Mouse (Mus musculus) liver, embryonic 14.5 days (tissue): ENCODE measurements around the gene Mtmr1. TPM values are rescaled to one million over a fixed set of nuclear protein-coding genes. Genes with fewer than 3 reads are reported as not detected.

Experiments used
- ATAC-seq: fragments of 200-750 bp; cut with Nextera tagmentation; 2 replicates; pipeline ENCODE4 v1.8.0; 2017; ENCODE audit warnings: moderate number of reproducible peaks, mild to moderate bottlenecking, moderate library complexity; ENCODE audit not compliant: insufficient read depth
- DNase-seq, 3 experiments: peaks; one replicate each; pipeline ENCODE4 v3.0.0-alpha.2; 2012 to 2013; ENCODE audit warnings: low read depth in 3 of 3, low spot score in 3 of 3
- H3K27ac ChIP-seq: fragments of 300-500 bp; sonication (generic); 2 replicates; pipeline ENCODE4 v1.5.1; 2014; ENCODE audit warnings: moderate library complexity, mild to moderate bottlenecking, control low read depth, inconsistent platforms
- H3K27me3 ChIP-seq: fragments of 300-500 bp; sonication (generic); 2 replicates; pipeline ENCODE4 v1.6.1; 2014; ENCODE audit warnings: mild to moderate bottlenecking, low read length, moderate library complexity; ENCODE audit not compliant: control insufficient read depth, insufficient read depth
- H3K36me3 ChIP-seq: fragments of 300-500 bp; sonication (generic); replicated peaks from 2 replicates; pipeline ENCODE4 v1.6.1; 2014; ENCODE audit warnings: low read depth; ENCODE audit not compliant: control insufficient read depth, insufficient read depth
- H3K4me1 ChIP-seq, 2 experiments: fragments of 200-500 bp in 1 of 2; fragments of 300-500 bp in 1 of 2; sonication (generic) in 1 of 2; replicated peaks; 2 replicates each; pipeline ENCODE4 v1.6.1; 2012 to 2014; ENCODE audit warnings: antibody characterized with exemption in 1 of 2, inconsistent platforms in 1 of 2, low read length in 1 of 2; ENCODE audit not compliant: control insufficient read depth in 2 of 2, insufficient read depth in 2 of 2
- H3K4me2 ChIP-seq: fragments of 300-500 bp; sonication (generic); 2 replicates; pipeline ENCODE4 v1.6.1; 2014; ENCODE audit warnings: low read depth, mild to moderate bottlenecking, control low read depth, moderate library complexity
- H3K4me3 ChIP-seq, 2 experiments: fragments of 200-500 bp in 1 of 2; fragments of 300-500 bp in 1 of 2; sonication (generic) in 1 of 2; 2 replicates each; pipeline ENCODE4 v1.5.1; 2012 to 2014; ENCODE audit warnings: low read depth in 2 of 2, low read length in 2 of 2, mild to moderate bottlenecking in 2 of 2, control low read depth in 1 of 2, inconsistent platforms in 1 of 2, moderate library complexity in 1 of 2; ENCODE audit not compliant: insufficient read depth in 1 of 2
- H3K9ac ChIP-seq: fragments of 300-500 bp; sonication (generic); replicated peaks from 2 replicates; pipeline ENCODE4 v1.6.1; 2014; ENCODE audit warnings: mild to moderate bottlenecking, control low read depth, moderate library complexity
- H3K9me3 ChIP-seq: fragments of 300-500 bp; sonication (generic); 2 replicates; pipeline ENCODE4 v1.6.1; 2016; ENCODE audit warnings: low read length, mixed read lengths; ENCODE audit not compliant: control insufficient read depth
- CTCF ChIP-seq: IDR thresholded peaks from 2 replicates; pipeline ENCODE4 v1.5.1; 2016; ENCODE audit warnings: antibody characterized with exemption, low read depth, control low read depth
- EP300 ChIP-seq: IDR thresholded peaks from 2 replicates; pipeline ENCODE4 v1.6.1; 2016; ENCODE audit warnings: antibody characterized with exemption, low read depth
- WGBS: fragments of 180-500 bp; shearing (Covaris S2); extraction: QIAGEN DNeasy Blood & Tissue Kit; methylation state at CpG from one replicate; pipeline ENCODE4 v1.1.7; 2014; ENCODE audit not compliant: insufficient replicate concordance; 5-methylcytosine and 5-hydroxymethylcytosine counted together
- polyA plus RNA-seq, 2 experiments: library from polyadenylated mRNA; depleted of rRNA in 1 of 2; stranded (reverse) in 1 of 2; unstranded in 1 of 2; fragments of >200 nt; fragmentation: Nextera tagmentation in 1 of 2; extraction: Ambion mirVana in 1 of 2; gene quantifications; 2 replicates each; pipeline versions ENCODE4 v1.2.1 to v1.2.3; 2012 to 2014

Mtmr1 gene
- polyA plus RNA-seq, 2 experiments = 2.8 to 6.4 TPM

- Histone ChIP-seq H3K4me1 (peaks cover 2 to 15% of the 10 kb centered on the region in 2 experiments), H3K36me3 (no peaks in the 10 kb centered on the region), H3K4me2 (no peak overlapping the region), H3K9me3 (no peaks in the 10 kb centered on the region), H3K9ac (no peak overlapping the region), H3K4me3 (no peak overlapping the region), H3K27ac (no peak overlapping the region), H3K27me3 (no peaks in the 10 kb centered on the region)
- DNase-seq (no peak), ATAC-seq (no peak)
- WGBS = 80% methylated on average over 7 of the region's 7 CpGs
- no peak for TF ChIP-seq CTCF
- no peak for TF ChIP-seq EP300
These were observed 99.7 kb downstream of the Mtmr1 start for GRCm38 (mm10) chrX:71464138-71464826.

GRCm38 (mm10) chrX:71465417-71465816 lies 100.9 kb downstream of the Mtmr1 start:
- TF ChIP-seq CTCF (no peak), EP300 (no peak)
- H3K4me2 ChIP-seq = no peak overlapping the region
- H3K4me3 ChIP-seq = no peak overlapping the region
- no peaks in the 10 kb centered on the region for H3K27me3 ChIP-seq
- WGBS = 86% methylated on average over 1 of the region's 1 CpGs
- H3K4me1 ChIP-seq = peaks cover 2 to 15% of the 10 kb centered on the region in 2 experiments
- H3K9me3 ChIP-seq = no peaks in the 10 kb centered on the region
- ATAC-seq (0 out of 2 replicates have a peak, but pooled peaks have one; percentile 32), DNase-seq (no peak)
- H3K36me3 ChIP-seq = no peaks in the 10 kb centered on the region
- no peak overlapping the region for H3K27ac ChIP-seq
- no peak overlapping the region for H3K9ac ChIP-seq

- Histone ChIP-seq H3K4me2 (no peak overlapping the region), H3K27me3 (no peaks in the 10 kb centered on the region), H3K4me1 (peaks cover 2 to 15% of the 10 kb centered on the region in 2 experiments), H3K36me3 (no peaks in the 10 kb centered on the region), H3K4me3 (no peak overlapping the region), H3K27ac (no peak overlapping the region), H3K9ac (no peak overlapping the region), H3K9me3 (no peaks in the 10 kb centered on the region)
- ATAC-seq = no peak
- no peak for TF ChIP-seq CTCF
- TF ChIP-seq EP300 = no peak
- DNase-seq = no peak
- WGBS = 82% methylated on average over 3 of the region's 3 CpGs
These were observed 102.9 kb downstream of the Mtmr1 start for GRCm38 (mm10) chrX:71467491-71467890.

Other genes with a start within 250 kb of the Mtmr1 start
- 0.86 and 1.8 TPM in 2 replicates for gene Mtm1, start 154.0 kb upstream of the Mtmr1 start, polyA plus RNA-seq (2012; rRNA removed)
- gene Mtm1, start 154.0 kb upstream of the Mtmr1 start, polyA plus RNA-seq (2014; fragmentation: Nextera tagmentation; extraction: Ambion mirVana) = 3.2 and 3.6 TPM in 2 replicates
- 5.7 and 7.2 TPM in 2 replicates for gene Cd99l2, start 128.1 kb downstream of the Mtmr1 start, polyA plus RNA-seq (2012; rRNA removed)
- 7.2 and 9.7 TPM in 2 replicates for gene Cd99l2, start 128.1 kb downstream of the Mtmr1 start, polyA plus RNA-seq (2014; fragmentation: Nextera tagmentation; extraction: Ambion mirVana)
- 95.7 and 170 TPM in 2 replicates for gene Hmgb3, start 191.2 kb downstream of the Mtmr1 start, polyA plus RNA-seq (2012; rRNA removed)
- gene Hmgb3, start 191.2 kb downstream of the Mtmr1 start, polyA plus RNA-seq (2014; fragmentation: Nextera tagmentation; extraction: Ambion mirVana) = 148 and 169 TPM in 2 replicates